Mouse (Mus musculus) CH12.LX (cell line): Measurements from ENCODE around the gene Phip.

ENCODE experiments used
- CTCF ChIP-seq, 2 experiments: IDR thresholded peaks in 1 of 2; conservative IDR thresholded peaks in 1 of 2; 2 replicates each; pipeline ENCODE4 v1.5.1; 2011 to 2012; ENCODE audit warnings: low read depth in 2 of 2, low read length in 2 of 2, improper control_type of control experiment in 1 of 2, inconsistent platforms in 1 of 2, mild to moderate bottlenecking in 1 of 2, moderate library complexity in 1 of 2
- ELF1 ChIP-seq: IDR thresholded peaks from 2 replicates; pipeline ENCODE4 v1.6.1; 2014; ENCODE audit warnings: low read depth, mild to moderate bottlenecking, inconsistent platforms, low read length, improper control_type of control experiment
- POLR2A ChIP-seq: IDR thresholded peaks from 2 replicates; pipeline ENCODE4 v1.6.1; 2011; ENCODE audit warnings: low read depth, mild to moderate bottlenecking, improper control_type of control experiment, low read length
- SMC3 ChIP-seq: IDR thresholded peaks from 2 replicates; pipeline ENCODE4 v1.6.1; 2011; ENCODE audit warnings: low read depth, low read length, improper control_type of control experiment
- USF2 ChIP-seq: conservative IDR thresholded peaks from 2 replicates; pipeline ENCODE4 v1.6.1; 2011; ENCODE audit warnings: low read depth, low read length, improper control_type of control experiment

DNA sequence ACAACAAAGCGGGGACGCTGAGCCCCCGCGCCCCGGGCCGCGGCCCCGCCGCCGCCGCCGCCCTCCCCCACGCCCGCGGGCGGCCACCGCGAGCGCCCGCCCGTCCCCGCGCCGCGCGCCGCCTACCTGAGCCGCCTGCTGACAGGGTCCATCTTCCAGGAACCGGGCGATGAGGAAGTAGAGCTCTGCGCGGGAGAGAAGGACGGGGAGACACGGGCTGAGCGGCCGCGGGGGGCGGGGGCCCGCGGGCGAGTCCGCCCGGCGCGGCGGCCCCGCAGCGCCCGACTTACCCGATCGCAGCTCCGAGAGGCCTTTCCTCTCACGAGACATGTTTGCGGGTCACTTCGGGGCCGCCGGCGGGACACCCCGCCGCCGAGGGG lies 364 bp downstream of the Phip start:
- TF ChIP-seq ELF1 = no peak; the same call in 1 of the 2 replicates
- TF ChIP-seq SMC3 = no peak
- TF ChIP-seq POLR2A = no peak
- no peak for TF ChIP-seq CTCF (conservative IDR thresholded peaks at IDR 0.05 in 1 of 2, IDR thresholded peaks at IDR 0.05 in 1 of 2; ENCODE audit: low read depth in 2 of 2, low read length in 2 of 2)
- TF ChIP-seq USF2 = no peak
